Mouse (Mus musculus) gastrocnemius, adult 18-20 months (tissue): Measurements from ENCODE around the gene Prmt2. TPM values are rescaled to one million over a fixed set of nuclear protein-coding genes. Genes with fewer than 3 reads are reported as not detected.

Source experiments
- DNase-seq: peaks from one replicate; pipeline ENCODE4 v3.0.0; 2021; ENCODE audit warnings: low spot score
- microRNA-seq: library from miRNA; unstranded; fragments of <30 nt; microRNA quantifications from one replicate; pipeline ENCODE4 v1.2.0, GENCODE M21; 2021
- total RNA-seq, 2 experiments: library from RNA; stranded (reverse); gene quantifications; 2 replicates each; pipeline ENCODE4 v1.2.3; 2021

Gene Prmt2
- total RNA-seq, 2 experiments from 2014 or later = 2.7 to 4.2 TPM

DNA sequence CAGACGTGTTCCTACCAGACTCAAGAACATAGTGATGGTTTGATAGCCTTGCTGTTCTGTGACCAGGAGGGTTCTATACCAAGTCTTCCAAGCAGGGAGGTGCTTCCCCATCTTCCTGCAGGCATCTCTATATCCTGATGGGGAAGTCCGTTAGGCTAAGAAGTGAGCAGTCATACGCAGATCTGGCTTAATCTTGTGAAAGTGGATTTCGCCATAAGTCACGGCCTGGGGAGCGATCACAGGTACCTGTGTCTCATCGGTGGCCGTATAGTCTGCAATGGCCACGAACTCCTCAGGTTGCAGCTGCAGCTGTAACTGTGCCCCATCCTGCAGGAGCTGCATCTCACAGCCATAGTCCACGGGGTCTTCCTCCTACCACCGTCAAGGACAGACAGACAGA is 11.7 kb downstream of the Prmt2 start:
- DNase-seq = no peak

DNA sequence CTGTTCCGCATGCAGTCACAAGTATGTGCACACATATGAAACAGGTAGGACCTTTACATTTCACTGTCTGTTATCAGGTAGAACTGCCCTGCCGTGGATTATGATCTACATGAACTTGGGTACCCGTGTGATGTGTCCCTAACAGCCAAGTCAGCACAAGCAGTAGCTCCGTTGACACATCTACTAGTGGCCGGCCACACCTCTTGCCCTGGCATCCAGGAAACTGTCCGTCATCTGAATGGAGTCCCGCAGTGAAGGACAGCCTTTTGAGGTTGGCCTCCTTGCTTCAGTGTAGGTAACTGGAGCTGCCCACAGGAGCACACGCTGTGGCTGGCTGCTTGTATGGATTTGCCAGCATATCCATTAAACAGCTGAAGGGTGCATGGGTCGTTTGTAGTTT is 19.4 kb downstream of the Prmt2 start:
- no peak for DNase-seq

DNA sequence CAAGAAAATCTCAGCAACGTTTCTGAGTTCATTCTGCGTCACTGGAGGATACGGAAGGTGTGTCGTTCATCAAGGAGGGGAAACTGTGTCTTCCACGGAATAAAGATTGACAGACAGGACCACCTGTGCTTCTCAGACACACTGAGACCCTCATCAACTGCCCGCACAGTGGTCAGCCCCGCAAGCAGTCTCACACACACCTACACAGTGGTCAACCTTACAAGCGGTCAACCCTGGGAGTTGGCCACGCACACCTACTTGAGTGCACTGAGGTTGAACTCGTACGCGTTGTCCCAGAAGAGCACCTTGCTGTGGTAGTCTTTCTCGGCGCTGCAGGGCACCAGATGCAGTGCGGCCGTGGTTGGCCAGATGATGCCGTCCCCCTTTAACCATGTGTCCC is 20.6 kb downstream of the Prmt2 start:
- DNase-seq = no peak

DNA sequence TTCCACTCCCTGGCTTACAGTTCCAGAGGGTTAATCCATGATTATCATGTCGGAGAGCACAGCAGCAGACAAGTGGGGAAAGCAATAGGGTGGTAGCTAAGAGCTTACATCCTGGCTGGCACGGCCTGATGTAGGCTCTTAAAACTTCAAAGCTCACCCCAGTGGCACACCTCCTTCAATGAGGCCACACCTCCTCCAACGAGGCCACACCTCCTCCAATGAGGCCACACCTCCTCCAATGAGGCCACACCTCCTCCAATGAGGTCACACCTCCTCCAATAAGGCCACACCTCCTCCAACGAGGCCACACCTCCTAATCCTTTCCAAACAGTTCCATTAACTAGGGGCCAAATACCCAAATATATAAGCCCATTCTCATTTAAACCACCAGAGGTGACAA is 23.5 kb downstream of the Prmt2 start:
- no peak for DNase-seq

DNA sequence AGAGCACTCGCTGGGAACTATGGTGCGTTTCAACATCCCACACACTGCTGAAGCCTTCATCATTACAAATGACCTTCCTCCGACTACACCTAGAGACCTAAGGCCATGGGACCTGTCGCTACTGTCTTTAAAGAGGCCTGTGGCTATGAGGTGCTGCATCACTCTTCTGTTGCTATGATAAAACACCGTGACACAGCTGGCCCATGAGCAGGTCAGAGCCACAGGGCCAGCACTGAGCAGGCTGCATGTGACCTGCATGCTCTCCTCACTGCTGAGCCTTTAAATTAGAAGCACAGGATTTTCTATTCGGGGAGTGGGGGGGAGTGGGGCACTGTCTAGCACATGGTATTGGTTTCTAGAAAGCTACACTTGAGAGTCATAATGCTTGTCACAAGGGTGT is 25.5 kb downstream of the Prmt2 start:
- DNase-seq = no peak

DNA sequence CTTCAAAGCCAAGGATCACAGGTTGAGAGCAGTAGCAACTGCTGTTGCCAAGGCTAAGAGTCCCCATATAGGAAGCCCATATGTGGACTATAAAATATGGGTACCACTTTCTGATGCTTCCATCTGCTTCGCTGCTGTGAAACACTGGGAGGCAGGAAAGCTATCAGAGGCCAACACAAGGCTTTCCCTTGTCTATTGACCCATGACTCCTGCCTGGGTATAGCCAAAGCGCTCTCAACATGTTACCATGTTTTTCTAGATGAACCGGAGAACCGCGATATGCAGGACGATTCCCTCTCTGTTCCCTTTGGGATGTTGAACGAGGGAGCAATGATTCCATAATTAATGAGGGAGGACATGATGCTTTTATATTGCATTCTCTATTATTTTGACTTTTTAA is 26.9 kb downstream of the Prmt2 start:
- no peak for DNase-seq

DNA sequence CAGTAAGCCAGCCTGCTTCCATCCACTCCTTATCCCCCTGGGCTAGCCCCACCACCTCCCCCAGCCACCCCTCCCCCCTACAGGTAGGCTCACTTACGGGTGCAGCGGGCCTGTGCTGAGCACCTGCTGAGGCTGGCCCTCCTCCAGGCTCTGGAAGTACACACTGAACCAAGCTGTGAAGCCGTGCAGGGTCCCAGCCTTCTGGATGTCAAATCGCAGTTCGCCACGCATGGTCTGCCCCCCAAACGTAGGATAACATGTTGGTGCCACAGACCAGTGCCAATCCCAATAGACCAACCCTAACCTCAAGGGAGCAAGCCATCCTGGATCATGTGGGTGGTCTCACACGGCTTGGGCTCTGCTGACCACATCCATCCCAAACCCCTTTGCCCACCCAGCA is 28.4 kb downstream of the Prmt2 start:
- no peak for DNase-seq

DNA sequence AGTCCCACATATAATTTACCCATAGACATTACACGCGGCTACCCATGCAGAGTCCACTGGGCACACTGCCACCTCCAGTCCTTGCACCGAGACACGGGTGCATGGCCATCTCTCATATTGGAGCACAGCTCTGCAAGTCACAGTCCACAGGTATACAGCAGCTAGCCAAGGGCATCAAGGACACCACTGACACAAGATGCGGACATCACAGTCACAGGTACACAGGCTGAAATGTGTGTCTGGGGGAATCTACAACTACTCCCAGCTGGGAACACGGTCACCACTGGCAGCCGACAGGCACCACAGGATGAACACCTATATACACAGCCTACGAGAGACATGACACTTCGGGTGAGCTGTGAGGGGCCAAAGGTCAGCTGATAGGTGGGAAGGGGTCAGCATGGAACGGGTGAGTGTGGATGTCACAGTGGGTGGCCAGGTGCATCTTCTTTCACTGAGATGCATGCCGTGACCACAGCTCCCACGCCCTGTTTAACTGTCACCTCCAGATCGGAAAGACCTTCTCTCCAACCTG is 30.3 kb downstream of the Prmt2 start:
- no peak for DNase-seq

DNA sequence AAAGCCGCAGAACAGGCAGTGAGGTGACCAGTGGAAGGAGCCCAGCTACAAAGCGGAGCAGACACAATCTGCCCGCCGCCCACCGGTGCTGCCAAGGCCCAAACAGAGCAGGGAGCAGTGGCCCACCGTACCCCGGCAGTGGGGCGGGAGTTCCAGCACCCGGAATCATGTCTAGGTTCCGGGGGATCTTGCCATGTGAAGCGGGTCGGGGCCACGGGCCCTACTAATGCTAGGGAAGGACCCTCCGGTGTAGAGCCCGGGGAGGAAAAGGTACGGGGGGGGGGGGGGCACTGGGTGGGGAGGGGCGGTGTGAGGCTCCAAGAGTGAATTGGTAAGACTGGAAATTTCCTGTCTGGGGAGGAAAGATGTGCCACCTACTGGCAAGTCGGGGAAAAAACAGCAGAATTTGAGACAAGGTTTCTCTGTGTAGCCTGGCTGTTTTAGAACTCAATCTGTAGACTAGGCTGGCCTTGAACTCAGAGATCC is 33.8 kb downstream of the Prmt2 start:
- peak; percentile 10 for DNase-seq

DNA sequence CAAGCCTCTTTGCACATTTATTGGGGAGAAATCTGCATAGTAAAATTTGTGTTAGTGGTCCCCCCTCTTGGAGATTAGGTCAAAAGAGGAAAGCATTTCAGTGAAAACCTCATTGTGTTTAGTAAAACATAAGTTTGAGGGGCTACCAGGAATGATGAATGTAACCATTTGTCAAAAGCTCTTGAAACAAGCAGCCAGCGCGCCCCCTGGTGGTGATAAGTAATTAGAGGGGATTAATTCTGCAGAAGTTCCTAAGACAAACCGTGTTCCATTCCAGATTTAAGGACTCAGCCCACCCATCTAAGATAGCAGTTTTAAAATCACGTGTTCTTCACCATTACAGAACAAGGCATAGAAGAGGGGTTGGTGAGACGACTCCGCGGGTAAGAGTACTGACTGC is 35.7 kb downstream of the Prmt2 start:
- DNase-seq = peak; percentile 42

DNA sequence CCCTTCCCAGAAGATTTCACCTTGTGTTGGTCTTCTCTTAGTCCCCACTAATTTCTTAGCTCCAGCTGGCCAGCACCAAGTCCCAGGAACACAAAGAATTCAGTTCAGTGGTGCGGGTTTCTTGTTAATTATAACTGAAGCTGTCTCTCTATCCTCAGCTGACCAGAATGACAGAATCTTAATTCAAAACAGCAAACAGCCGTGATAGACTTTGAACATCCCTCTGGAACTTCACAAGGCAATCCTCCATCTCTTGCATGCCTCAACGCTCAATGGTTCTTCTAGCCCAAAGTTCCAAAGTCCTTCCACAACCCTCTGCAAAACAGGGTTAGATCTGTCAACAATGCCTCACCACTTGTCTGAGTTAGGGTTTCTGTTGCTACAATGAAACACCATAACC is 36.2 kb downstream of the Prmt2 start:
- no peak for DNase-seq

DNA sequence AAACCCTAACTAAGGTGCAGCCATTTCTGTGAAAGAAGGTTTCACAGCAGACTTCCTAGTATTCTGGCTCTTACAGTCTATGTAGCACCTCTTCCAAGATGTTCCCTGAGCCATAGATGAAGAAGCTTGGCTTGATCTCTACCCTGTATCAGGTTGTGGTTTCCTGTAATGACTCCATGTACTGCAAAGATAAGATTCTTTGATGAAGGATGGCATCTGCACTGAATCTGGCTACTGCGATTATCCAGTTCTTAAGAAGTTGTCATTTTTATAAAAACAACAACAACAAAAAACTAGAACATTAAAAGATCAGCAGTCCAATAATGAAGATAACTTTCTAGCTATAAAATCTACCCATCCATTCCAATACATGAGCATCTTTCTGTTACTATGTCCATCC is 49.7 kb downstream of the Prmt2 start:
- DNase-seq = no peak

DNA sequence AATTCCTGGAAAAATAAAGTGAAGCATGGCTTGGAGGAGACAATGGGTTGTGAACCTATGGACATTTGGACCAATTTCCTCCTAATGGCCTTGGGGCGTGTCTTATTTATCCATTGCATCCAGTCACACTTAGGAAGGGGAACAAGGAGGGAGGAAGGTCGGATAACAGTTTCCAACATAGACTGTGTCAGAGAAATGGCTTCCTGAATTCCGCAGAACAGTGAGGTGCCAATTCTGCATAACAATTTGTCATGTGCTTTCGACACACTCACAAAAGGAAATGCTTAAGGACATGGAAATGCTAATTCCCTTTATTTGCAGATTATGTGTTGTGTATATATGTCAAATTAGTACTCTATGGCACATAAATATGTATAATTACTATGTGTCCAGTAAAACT is 52.4 kb downstream of the Prmt2 start:
- DNase-seq = no peak

DNA sequence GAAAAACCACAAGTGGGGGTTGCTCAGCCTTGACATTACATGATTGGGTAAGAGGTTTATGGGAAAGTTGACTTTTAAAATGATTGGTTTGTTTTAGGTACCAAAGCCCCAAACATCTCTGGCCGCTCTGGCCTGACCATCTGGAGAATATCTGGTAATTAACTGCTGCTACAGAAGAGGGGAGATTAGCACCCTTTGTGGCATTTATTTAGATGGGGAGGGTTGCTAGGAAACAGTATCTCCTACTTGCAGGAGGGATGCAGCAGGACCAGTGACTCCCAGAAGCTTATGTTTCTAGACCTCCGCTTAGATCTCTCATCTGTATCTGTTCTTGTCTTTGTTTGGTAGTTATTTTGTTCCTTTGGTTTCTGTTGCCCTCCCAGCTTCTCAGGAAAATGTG is 62.8 kb downstream of the Prmt2 start:
- no peak for DNase-seq

DNA sequence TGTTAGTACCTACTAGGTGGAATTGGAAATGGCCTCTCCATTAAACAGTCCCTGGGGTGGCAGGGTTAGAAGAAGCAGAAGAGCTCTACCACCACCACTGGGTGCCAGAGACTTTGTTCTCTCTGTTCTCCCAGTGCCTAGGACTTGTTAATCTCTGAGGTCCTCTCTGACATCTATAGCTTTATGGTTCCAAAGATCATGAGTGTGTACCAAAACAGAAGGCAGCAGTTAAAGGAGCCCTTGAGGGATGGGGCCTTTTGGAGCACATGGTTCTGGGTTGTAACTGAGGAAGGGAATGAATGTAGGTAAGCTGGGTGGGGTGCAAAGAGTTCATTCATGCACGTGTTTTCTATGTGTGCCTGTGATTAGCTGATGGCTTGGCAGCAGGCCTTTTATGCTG is 79.7 kb downstream of the Prmt2 start:
- no peak for DNase-seq

DNA sequence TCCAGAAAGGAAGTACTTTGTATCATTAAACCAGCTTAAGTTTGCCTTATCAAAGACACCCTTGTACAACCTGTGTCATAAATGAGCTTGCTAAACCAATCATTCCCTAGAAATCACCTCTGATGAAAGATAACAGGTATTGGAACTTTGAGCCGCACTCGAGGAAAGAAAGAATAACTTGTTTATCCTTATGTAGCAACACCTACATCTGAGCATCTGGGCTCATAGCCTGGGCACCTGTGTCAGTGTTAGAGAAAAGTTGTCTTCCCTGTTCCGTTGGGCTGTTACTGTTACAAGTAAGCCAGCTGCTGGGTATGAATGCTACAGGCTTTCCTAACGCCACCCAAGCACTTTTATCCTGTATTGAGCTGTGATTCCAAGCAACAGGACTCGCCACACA is 80.1 kb downstream of the Prmt2 start:
- no peak for DNase-seq

Small RNA genes lying within 50 kb of the gene (microRNA-seq; reads per million reads assigned to microRNA genes)
- not detected for gene Mir678

Other genes with a start within 250 kb of the Prmt2 start
- 1 to 10 TPM; 8.0 to 10.0 TPM for gene Zfp280b, start 205.2 kb downstream of the Prmt2 start, total RNA-seq
- not detected for gene Slc5a4b, start 126.9 kb downstream of the Prmt2 start, total RNA-seq
- gene Slc5a4a, start 90.4 kb downstream of the Prmt2 start, total RNA-seq = not detected
- gene S100b, start 16.0 kb upstream of the Prmt2 start, total RNA-seq = 1 to 10 TPM; 1.2 to 3.5 TPM
- gene Dip2a, start 107.4 kb upstream of the Prmt2 start, total RNA-seq = 1 to 10 TPM; 3.2 to 3.5 TPM
- not detected for gene AC141477.1, start 202.6 kb upstream of the Prmt2 start, total RNA-seq
- 10 to 100 TPM; 59.1 to 63.4 TPM for gene Pcnt, start 204.9 kb upstream of the Prmt2 start, total RNA-seq
- gene 2610028H24Rik, start 211.2 kb upstream of the Prmt2 start, total RNA-seq = under 1 TPM in 1 of 2 experiments, not detected in 1; 0.23 TPM
- gene Mcm3ap, start 231.1 kb upstream of the Prmt2 start, total RNA-seq = 10 to 100 TPM; 16.9 to 18.4 TPM
- gene Ybey, start 231.2 kb upstream of the Prmt2 start, total RNA-seq = 1 to 10 TPM; 3.8 to 3.9 TPM